Mouse (Mus musculus) B cell, adult 2 months (primary cell): ENCODE results near the gene Rbm33.
A peak's percentile ranks its signal among the peaks of the same experiment; 100 is the strongest.

Experiments used
- DNase-seq, 2 experiments: peaks; one replicate each; pipeline ENCODE4 v3.0.0; 2022

Gene Rbm33

DNA sequence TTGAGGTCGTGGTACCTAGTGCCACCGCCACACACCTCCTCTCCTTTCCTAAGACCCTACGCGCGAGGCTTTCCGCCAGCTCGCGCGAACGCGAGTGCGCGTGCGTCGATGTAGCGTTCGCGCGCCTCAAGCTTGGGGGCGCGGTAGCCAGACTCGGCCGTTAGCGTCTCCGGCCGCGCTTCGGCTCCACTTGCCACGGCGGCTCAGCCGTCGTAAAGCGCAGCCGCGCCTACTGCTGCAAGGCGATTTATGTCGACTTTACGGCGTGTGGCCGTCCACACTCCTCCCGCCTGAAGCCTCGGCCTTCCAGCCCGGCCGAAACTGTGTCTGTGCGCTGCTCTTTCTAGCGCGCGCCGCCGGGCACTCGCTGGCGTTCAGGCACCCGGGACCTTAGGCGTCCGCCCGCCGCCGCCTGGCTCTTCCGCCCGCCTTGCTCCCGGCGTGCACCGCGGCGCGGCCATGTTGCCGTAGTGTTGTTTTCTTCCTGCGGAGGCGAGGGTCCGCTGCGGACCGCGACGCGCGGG lies at the start of gene Rbm33:
TSS of gene Rbm33 (plus strand) at position 400 of the 524 bp plus-strand sequence.
- DNase-seq, result peak; percentile 85 to 91

DNA sequence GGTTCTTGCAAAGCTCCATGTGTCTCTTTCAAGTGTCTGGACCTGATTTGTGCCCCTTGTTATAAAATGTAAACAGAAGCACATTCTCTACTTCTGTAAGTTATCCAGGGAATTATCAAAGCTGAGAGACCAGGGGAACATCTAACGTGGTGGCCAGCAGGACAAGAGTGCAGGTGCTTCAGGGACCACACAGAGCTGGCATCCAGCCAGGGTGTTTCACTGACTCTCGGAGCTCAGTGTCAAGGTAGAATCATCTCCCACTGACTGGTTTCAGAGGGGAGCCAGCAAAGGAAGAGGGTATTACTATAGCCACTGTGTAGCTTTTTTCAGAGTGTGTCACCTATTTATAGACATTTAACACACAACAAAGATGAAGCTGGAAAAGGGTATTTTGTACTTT lies 49.3 kb upstream of the Rbm33 start:
- no peak for DNase-seq

DNA sequence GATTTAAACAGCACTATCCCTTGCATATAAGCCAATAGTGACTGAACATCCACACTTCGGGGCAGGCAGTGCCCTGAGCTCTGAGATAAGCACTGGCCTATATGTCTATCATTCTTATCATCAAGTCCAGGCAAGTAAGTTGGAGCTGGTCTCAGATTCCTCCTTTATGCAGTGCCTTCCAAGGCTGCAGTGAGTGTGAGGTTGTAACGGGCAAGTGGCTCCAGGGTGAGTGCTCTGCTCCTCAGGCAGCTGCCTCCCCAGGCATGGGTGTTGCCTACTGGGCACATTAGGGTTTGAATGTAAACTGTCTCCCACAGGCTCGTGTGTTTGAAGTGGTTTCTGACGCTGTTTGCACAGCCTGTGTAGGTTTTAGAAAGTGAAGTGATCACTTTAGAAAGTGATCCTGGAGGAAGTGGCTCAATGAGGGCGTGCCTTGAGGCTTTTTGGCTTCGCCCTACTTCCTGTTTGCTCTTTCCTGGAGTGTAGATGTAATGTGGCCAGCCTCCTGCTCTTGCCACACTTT lies 47.4 kb upstream of the Rbm33 start:
- DNase-seq, result no peak

DNA sequence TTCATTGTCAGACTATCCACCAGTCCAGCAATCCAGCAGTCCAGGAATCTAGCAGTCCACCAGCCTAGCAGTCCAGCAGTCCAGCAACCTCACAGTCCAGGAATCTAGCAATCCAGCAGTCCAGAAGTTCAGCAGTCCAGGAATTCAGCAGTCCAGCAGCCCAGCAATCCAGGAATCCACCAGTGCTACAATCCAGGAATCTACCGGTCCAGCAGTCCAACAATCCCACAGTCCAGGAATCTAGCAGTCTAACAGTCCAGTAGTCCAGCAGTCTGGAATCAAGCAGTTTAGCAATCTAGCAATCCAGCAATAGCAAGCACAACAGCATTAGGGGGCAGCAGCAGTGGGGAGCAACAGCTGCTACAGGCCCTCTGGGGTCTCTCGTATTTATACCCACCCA lies 44.1 kb upstream of the Rbm33 start:
- no peak for DNase-seq

DNA sequence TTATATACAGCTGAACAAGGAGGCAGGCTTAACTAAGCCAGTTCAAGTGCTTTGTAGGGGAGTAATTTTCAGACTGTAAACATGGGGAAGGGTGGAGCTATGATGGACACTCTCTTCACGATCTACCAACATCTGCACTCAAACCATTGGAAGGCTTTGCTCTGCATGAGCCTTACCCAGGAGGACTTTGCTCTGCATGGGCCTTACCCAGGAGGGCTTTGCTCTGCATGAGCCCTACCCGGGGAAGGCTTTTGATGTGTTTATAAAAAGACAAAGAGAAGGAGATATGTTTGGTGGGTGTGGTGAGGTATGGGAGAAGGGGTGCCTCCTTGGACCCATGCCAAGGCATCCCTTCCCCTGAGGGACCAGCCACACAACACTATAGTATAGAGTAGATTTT lies 39.6 kb upstream of the Rbm33 start:
- no peak for DNase-seq

DNA sequence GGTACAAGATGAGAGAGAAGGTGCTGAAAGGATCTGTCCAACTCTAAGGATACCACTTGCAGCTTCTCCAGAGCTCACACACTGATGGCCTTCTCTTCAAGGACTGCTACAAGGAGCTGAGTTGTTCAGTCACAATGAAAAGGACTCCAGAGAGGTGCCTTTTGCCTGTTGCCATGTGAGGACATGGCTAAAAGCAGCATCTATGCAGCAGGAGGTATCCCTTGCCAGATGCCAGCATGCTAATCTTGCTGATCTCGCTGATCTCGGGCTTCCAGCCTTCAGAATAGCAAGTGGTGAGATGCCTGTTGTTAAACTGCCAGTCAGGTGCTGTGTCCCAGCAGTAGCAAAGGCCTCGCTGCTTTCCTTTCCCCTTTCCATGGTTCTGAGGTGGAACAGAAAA lies 27.8 kb upstream of the Rbm33 start:
- DNase-seq, result no peak

DNA sequence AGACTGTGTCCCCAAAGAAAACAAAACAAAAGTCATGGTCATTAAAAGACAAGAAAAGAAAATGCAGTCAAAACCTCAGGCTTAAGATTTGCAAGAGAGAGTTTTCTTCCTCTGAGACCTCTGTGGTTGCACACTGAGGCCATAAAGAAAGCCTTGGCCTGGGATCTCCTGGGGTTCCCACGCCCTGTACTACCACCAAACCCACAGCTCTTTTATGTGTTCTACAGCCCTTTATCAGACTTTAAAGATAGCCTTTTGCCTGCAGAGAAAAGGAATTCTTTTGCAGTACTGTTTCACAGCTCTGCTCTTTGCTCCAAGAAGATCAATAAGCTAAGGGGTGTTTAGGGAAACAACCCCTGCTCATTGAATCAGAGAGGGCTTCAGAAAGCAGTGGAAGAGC lies 26.3 kb upstream of the Rbm33 start:
- DNase-seq, result no peak

DNA sequence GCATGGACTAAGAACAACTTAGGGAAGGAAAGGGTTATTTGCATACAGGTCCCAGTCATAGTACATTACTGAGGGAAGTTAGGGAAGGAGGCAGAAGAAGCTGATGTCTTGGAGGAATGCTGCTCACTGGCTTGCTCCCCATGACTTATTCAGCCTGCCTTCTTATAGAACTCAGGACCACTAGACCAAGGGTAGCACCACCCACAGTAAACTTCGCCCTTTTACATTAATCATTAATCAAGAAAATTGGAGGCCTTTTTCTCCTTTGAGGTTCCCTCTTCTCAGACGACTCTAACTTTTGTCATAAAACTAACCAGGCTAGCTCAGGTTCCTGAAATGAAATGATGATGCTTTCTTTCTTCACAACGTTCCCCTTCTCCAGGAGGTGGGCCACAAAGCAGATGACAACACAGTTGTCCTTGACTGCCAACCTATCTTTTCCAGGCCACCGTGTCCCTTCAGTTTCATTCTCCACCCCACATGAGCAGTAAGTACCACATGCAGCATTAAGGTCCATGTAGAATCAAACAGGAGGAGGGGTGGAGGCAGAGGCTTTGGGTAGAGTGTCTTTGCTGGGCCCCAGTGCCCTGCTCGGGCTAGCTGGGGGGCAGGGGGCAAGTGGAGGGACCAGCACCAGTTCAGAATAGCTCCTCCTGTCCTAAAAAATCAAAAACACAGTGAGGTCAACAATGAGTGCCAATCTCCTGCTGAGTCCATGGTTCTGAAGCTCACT lies 25.6 kb upstream of the Rbm33 start:
- DNase-seq, result no peak

DNA sequence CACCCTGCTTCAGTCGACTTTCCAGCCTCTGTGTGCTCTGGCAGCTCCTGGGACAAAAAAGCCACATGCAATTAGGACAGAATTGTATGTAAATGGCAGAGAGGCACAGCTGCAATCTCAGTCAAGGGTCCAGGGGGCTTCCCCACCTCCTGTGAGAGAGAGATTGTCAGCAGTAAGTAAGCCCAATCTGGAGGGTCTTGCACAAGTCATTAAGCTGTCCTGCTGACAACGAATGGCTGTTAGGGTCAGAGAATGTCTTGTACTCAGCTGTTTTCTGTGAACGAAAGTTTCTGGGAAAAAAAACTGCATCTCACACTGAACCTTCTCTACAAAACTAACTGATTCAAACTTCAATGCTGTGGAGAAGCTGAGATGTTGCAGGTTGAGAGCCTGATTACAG lies 24.6 kb upstream of the Rbm33 start:
- no peak for DNase-seq

DNA sequence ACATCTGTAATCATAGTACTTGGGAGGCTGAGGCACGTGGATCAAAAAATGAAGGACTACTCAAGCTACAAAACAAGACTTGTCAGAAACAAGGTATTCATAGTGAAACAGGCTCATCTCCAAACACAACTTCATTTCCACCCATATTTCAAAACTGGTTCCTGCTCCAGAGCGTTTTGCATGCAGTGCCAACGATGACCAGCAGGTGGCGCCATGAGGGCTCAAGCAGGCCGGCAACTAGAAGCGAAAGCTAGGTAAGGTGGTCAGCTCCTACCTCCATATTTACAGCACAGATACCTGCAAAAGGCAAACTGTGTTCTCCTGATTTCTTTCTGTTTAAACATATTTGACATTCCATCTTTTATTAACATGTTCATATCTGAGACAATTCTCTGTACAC lies 22.9 kb upstream of the Rbm33 start:
- peak; percentile 92 to 94 for DNase-seq

DNA sequence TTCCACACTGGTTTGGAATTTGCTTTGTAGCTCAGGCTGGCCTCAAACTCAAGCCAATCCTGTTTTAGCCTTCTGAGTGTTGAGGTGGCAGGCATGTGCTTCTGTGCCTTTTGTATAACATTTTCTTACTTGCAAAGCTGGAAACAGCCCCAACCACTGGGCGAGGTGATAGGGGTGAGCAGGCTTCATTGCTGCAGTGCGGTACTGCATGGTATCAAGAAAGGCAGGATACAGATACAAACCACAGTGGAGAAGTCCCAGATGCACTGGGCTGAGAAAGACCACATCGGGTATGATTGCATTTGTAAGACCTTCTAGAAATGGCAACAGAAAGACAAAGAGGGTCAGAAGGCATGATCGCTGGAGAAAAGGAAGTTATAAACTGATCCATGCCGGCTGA lies 18.8 kb upstream of the Rbm33 start:
- no peak for DNase-seq

DNA sequence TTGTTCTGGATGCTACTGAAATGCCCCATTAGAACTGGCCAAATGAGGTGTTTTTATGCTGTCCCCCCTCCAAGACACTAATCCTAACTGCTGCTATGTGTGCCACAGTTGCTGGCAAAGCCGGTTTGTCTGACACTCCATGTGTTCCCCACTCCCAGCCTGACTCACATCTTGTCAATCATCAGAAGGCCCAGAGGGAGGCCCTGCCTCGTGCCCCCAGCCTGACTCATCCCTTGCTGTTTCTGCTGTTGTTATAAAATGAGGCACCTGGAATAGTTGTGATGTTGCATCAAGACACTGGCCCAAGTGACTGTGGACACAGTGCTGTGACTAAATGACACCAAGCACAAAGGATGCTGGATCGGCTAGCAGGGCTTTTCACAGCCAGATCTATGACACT lies 18.2 kb upstream of the Rbm33 start:
- no peak for DNase-seq

DNA sequence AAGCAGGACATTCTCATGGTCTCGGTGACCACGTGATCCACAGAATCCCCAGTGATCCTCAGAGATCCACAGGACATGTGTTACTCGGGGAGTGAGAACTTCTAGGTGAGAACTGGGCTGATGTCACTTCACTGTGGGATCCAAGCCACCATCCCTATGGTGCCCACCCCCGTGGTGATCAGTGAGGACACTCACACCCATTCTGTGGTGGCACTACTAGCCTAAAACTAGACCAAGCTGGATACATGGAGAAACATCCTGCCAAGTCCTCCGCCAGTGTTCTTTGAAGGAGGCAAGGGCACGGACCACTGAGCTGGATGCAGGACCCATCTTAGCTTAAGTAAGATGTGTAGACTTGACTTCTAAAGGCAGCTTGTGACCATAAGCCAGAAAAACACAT lies 17.6 kb upstream of the Rbm33 start:
- DNase-seq, result no peak

DNA sequence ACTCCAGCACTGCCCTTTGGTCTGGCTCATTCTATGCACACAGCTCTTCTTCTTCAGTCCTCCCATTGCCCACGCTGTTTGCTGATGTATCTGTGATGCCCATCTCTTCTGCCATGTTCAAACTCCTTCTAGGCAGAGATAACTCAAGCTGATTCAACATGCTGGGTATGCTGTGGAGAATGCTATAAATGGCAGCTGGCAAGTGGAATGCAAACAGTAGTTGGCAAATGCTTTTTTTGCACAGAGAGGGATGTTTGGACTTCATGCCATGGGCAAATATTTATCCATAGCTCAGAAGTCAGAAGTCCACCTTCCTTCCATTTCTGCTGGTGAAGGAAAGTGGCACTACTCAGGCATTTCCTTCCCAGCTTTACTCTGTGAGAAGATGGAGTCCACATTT lies 14.2 kb upstream of the Rbm33 start:
- DNase-seq, result no peak

DNA sequence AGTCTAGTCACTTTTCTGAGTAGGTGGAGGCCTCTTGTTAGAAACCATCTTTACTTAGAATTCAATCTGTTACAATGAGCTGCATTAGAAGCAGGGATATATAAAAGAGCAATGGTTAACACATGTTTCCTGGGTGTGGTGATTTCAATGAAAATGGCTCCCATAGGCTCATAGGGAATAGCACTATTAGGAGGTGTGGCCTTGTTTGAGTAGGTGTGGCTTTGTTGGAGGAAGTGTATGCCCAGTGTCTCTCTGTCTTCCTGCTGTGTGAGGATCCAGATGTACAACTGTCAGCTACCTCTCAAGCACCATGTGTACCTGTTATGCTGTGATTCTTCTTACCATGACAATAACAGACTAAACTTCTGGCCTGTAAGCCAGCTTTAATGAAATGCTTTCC lies 12.4 kb upstream of the Rbm33 start:
- DNase-seq, result no peak

DNA sequence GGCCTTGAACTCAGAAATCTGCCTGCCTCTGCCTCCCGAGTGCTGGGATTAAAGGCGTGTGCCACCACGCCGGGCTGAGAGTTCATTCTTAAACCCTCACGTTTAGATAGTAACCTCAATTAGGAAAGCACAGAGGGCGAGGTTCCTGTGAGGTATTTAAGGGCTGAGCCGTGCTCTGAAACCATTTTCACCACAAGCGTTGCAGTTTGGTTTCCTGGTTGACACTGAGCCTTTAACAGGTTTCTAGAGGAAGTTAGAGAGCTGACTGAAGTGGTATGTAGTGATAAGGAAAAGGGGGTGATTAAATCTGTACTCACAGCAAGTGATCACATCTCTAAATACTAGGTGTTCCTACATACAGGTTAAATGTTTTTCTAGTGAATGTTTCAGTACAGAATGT lies 1.4 kb upstream of the Rbm33 start:
- DNase-seq, result peak; percentile 53 to 54

DNA sequence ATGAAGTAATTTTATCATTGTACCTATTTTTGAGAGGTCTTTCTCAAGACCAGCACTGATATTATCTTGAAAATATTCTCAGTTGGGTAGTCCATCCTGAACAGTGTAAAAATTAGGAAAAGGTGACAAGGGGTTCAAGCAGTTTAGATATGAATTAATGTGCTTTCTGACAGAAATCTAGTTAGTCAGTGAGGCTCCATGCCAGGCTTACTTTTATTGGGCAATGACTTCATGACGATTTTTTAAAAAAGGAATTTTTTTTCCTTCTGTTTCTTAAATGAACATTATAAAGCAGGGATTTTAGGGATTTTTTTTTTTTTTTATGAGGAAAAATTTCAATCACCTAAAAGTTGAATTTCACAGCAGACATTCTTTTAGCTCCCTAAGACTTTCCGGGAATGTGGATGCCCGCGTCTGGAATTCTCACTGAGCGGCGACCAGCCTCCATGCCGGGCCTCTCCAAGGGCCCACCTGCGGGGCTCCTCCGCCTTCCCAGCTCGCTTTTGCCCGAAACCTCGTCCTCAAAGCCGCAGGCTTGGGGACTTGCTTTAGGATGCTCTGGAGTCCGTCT lies 685 bp upstream of the Rbm33 start:
- DNase-seq, result no peak

DNA sequence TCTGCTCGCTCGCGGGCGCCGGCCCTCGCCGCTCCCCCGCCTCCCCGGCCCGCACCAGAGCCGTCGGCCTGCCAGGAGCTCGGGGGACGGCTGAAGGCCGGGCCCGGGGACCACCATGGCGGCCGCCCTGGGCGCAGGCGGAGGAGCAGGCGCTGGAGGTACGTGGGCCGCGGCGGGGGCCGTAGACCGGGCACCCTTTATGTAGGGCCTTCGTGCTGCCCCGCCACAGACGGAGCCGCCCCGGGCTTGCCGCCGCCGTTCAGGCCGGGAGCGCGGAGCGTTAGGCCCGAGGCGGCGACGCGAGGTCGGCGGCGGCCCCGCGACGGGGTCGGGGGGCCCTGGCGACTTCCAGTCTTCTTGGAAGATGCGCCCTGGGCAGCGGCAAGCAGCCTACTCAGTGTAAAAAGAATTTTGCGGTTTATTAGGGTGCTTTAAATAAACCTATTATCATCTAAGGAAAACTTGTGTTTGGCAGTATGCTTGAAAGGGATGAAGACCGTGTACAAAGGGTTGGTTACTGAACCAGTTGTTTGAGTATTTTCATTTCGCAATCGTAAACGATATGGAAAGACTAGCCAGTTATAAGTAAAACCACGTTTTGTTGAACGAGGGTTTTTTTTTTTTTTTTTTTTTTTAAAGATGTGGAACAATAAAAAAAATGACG lies 464 bp downstream of the Rbm33 start:
- DNase-seq, result no peak

DNA sequence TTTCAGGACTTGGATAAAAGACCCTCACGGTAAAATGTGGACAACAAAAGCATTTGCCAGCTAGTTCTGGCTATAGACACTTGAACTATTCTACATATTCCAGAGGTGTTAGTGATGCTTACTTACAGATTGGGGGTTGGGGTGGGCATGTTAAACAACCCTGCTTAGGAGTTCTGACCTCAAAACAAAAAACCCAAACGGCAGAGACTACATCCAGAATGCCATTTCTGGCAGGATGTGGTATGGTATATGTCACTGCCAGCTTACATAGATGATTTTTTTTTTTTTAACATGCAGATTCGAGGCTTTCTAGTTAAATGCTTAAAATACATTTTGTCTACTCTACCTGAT lies 971 bp downstream of the Rbm33 start:
- DNase-seq, result peak; percentile 45

DNA sequence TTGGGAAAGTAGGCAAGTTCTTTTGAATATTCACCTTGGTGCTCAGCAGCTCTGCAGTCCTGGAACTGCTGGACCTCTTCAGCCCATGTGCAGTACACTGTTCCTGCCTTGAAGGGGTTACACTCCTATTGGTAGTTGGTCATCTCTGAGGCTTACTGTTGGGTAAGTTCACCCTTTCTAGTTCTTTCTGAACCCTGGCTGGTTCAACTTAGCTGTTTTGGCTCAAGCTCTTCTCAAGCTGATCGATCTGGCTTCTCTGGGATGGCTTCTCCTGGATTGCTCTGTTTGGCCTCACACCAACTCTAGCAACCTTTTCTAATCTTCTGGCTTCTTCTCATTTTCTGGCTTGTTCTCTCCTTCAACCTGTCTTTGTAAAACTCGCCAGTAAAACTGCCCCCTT lies 1.8 kb downstream of the Rbm33 start:
- DNase-seq, result no peak

DNA sequence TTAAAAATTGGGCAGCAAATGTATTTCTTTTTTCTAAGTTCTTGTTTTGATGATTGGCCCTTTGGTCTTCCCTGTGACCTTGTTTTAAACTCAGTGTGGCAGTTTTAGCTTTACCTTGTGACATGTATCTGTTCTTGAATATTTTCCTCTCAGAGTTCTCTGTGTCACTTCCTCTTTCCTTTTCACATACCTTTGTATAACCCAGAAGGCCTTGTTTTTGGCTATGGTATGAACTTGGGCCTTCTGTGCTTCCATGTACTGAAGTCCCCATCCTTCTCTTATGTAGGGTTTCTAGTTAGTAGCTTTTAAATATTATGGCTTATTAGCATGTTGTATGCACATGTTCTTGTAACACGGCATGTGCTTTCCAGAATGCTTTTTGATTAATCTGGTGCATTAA lies 4.8 kb downstream of the Rbm33 start:
- peak; percentile 26 to 32 for DNase-seq

DNA sequence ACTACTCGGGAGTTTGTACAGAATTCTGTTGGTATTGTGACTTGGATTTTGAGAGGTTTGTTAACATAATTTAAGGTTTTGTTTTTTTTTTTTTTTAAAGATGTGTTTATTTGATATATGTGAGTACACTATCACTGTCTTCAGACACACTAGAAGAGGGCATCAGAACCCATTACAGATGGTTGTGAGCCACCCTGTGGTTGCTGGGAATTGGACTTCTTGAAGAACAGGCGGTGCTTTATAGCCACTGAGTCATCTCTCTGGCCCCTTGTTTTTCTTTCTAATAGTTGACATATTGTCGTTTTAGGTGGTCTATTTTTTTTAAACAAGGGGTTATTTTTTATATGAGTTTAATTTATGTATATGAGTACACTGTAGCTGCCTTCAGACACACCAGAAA lies 5.3 kb downstream of the Rbm33 start:
- DNase-seq, result no peak

DNA sequence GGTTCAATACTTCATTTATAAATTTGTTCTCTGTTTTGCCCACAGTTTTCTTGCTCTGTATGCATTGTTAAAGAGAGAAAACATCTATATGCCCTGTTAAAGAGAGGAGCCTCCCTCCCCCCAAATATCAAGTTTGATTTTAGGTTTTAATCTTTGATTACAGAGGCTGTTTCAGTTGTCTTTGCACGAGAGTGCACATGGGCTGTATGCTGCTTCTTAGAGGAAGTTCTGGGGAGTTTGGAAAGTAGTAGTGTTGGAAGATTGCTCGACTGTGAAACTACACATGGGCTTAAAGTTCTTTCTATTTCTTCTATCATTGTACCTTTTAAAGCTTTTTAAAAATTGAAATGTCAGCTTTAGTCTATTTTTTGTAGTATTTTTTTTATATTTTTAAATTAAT lies 6.9 kb downstream of the Rbm33 start:
- peak; percentile 15 to 17 for DNase-seq

DNA sequence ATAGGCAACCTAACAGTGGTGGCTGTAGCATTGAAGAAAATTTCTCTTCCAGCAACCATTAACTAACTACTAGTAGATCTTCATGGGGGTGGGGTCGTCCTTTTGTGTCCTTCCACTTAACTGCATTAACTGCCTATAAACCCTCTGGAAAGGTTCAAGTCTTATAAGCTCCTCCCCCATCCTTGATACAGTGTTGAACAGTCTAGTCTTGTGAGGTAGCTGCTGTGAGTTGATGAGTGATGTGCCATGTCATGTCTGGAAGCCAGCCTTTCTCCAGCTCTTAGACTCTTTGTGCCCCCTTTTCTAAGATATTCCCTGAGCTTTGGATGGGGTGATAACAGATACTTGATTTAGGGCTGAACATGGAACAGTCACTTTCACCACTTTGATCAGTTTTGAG lies 7.5 kb downstream of the Rbm33 start:
- no peak for DNase-seq
